Mouse (Mus musculus) spleen, adult 2 months (tissue): ENCODE measurements at regions not wholly inside any gene's neighbourhood (a gene's known extent, or its start where the extent isn't known, plus 50 kb on each side); places are given as distances from the start of the nearest gene placed in this dataset.

Experiments used
- CTCF ChIP-seq: fragments of 200-500 bp; IDR thresholded peaks from 2 replicates; pipeline ENCODE4 v1.5.1; 2011; ENCODE audit warnings: mild to moderate bottlenecking, inconsistent platforms; ENCODE audit not compliant: insufficient read depth, insufficient read length, insufficient replicate concordance; ENCODE audit errors: extremely low read depth
- POLR2A ChIP-seq: fragments of 200-500 bp; IDR thresholded peaks from 2 replicates; pipeline ENCODE4 v1.6.1; 2011; ENCODE audit warnings: low read depth, low read length, inconsistent platforms

DNA sequence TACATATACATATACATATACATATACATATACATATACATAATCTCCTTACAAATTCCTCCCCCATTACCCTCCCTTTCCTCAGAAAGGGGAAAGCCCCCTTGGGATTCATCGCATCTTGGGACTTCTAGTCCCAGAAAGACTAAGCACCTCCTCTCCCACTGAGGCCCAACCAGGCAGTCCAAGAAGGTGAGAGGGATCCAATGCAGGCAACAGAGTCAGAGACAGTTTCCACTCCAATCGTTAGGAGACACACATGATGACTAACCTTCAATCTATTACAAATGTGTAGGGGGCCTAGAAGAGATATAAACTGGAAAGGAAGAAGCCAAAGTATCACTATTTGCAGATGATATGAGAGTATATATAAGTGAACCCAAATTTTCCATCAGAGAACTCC, 323.3 kb downstream of the Mat2b start:
- TF ChIP-seq POLR2A (no peak), CTCF (no peak)
